Mouse (Mus musculus): ENCODE data around the gene Plpp3.

DNA sequence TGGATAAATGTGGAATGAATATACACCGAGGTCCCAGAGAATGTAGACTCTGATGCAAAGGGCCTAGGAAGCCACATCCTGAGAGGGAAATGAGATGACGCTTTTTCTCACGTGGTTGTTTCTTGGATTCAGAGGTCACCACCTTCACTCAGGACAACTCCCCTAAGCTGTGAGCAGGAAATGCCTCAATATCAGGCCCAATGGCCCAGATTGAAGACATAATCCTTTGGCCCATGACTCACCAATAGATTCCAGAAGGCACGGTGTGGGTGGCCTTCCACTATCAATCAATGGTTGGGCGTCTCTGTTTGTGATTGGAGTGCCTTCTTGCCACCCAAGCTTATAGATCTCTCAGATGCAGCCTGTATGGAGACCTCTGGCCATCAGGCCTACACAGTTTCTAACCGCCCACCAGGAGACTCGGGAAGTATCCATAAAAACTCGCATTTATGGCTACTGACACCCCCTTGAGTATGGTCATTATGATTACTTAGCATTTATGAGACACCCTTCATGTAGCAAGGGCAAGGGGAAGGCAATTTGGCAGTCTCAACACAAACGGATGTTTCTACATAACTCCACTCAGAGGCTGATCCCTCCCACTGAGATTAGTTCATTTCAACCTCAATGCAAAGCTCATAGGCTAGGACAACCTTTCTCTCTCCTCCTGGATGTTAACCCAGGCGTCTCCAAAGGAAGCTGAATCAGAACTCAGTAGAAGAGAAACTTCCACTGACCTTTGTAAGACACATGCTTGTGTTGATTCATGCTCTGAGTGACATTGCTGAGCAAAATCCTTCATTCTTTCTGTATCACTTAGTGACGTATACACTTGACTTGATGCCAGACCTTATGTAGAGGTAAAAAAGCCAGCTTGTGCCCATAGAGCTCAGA lies 100.8 kb downstream of the Plpp3 start:
- no peak for TF ChIP-seq CTCF (conservative IDR thresholded peaks at IDR 0.05; ENCODE audit: low read length)
- TF ChIP-seq POU5F1 (IDR thresholded peaks at IDR 0.05; ENCODE audit: borderline replicate concordance, low read length) = no peak
- no peak for TF ChIP-seq NANOG (IDR thresholded peaks at IDR 0.05; ENCODE audit: borderline replicate concordance, low read length)
